Mouse (Mus musculus): ENCODE measurements around the gene Proser2.

DNA sequence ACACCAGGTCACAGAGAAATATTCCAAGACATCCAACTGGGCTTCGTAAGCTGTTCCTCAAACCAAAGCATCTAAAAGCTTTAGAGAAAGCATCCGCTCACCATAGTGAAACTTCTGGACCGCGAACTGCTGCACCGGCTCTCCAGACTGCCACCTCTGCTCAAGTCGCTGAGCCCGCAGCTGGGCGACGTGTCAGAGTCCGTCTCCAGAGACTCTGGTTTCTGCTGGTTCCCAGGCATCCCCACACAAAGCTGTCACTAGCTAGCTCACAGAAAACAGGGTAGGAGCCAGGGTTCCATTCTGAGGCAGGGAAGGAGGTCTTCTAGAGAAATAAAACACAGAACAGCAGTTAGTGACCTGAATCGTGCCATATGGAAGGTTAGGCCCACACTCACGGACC, 16.2 kb downstream of the Proser2 start:
- no peak for TF ChIP-seq POLR2A (IDR thresholded peaks at IDR 0.05; ENCODE audit: insufficient read depth, low read length)
- TF ChIP-seq EP300 (IDR thresholded peaks at IDR 0.05; ENCODE audit: insufficient read depth, low read depth, low read length) = no peak
- TF ChIP-seq CTCF (IDR thresholded peaks at IDR 0.05; ENCODE audit: low read depth, low read length) = no peak

All from ES-Bruce4 (cell line).